Mouse (Mus musculus) layer of hippocampus, adult 9-11 months (tissue): Measurements from ENCODE around the gene Nek6.

Source experiments
- DNase-seq: peaks from one replicate; pipeline ENCODE4 v3.0.0; 2022

The Nek6 gene

DNA sequence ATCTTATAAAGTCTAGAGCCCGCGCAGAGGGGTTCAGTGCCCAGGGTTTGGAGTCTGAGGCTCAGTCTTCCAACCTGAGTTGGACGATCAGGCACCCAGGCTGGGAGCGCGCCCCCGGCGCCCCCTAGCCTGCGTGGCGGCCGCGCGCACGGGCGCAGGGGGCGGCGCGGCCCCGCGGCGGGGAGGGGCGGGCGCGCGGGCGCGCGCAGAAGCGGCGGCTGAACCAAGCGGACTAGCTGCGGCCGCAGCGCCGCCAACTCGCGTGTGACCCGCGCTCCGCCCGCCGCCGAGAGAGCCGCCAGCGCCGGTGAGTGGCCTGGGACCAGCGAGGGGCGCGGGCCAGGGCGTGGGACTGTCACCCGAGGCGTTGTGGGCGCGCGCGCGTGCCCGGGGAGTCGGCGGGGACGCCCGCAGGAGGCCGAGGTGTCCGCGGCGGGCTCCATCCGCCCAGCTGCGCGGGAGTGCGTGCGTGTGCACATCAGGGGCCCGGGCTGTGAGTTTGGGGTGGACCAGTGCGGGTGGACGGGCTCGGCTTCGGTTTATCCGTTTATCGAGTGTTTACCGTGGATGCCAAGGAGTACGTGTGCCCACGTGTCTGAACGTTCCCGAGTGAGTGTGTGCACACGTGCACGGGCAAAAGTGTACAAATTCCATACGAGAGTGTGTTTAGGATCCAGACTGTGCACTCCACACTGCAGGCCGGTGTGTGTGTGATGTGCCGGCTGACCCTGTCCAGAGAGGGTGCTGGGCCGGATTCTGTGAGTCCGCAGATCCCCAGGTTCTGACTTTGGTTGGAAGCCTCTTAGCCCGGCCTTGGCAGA lies at the start of gene Nek6:
Nek6 (plus strand) TSS at position 157 of the 821 bp plus-strand sequence.
- DNase-seq = no peak

DNA sequence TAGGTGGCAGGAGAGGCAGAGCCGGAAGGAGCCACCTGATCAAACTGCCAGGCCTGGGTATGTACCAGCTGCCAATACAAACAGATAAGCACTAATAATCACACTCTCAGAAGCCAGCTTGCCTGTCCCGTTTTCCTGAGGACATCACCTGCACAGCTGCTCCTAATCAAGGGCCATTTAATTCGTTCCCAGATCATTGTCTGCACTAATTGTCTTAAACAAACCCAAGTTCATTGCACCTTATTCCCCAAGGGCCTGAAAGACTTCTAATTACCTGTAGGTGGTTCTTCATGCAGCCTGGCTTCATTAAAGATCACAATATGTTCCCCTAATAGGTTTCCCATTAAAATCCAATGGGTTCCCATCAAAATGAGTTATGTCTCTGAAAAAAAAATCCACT lies 49.1 kb upstream of the Nek6 start:
- no peak for DNase-seq

DNA sequence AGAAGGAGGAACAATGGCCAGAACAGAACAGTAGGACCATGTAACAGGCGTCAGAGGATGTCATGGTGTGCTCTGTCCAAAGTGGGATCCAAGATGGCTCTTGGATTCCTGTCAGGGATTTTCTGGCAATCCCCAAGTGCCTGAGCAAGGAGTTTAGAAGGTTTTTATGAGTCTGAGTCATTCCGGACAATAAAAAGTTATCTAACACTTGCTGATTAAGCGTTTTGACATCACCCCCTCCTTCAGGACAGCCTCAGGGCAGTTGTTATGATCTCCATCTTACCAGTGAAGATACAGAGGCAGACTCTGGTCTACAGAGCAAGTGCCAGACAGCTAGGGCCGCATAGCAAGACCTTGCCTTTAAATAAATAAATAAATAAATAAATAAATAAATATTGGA lies 42.6 kb upstream of the Nek6 start:
- DNase-seq = no peak

DNA sequence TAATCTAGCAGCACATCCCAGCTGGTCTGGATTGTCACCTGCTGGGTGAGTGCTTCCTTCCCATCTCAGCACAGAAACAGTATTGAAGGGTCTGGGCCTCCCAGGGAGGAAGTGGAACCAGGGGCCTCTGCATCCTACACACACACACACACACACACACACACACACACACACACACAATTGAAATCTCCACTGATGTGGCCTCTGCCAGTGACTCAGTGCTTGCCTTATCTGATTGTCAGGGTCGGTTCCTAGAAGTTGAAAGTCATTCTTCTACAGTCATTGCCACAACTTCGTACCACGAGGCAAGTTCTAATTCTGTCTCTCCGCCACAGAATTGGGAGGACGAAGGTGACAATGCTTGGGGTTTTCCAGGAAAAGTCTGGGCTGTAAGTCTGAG lies 39.7 kb upstream of the Nek6 start:
- no peak for DNase-seq

- no peak for DNase-seq
Observed at GRCm38 (mm10) chr2:38472829-38473228, 38.6 kb upstream of the Nek6 start.

GRCm38 (mm10) chr2:38476871-38477496 lies 34.5 kb upstream of the Nek6 start:
- no peak for DNase-seq

DNA sequence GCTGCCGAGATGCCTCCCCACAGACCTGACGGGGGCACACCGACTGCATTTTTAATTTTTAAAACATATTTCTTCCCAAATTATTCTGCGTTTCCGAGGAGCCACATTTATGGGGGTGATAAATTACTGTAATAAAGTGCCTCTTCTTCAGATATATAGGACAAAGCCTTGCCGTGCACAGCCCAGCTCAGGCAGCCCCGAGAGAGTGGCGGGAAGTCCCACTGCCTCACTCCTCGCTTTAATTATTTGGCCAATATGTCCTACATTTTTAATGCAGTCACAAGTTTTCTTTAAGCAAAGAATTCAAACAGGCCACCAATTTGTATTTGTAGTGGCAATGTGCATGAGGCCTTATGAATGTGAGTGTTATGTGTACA lies 34.0 kb upstream of the Nek6 start:
- DNase-seq = no peak

- no peak for DNase-seq
Observed at GRCm38 (mm10) chr2:38478683-38479082, 32.8 kb upstream of the Nek6 start.

DNA sequence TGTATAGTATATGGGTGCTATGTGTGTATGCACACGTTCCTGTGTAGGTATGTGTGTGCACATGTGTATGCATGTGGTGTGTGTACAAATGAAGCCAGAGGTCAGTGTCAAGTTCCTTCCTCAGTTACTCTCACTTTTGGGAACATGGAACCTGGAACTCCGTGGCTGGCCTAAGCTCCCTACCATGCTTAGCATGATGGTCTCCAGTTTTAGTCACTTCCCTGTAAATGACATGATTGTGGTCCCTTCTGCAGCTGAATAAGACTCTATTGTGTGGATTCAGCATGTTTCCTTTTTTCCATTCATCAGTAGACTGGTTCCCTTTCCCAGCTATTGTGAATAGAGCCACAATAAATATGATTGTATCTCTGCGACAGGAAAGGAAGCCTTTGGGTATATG lies 31.9 kb upstream of the Nek6 start:
- no peak for DNase-seq

GRCm38 (mm10) chr2:38481166-38481778 lies 30.2 kb upstream of the Nek6 start:
- DNase-seq = peak; percentile 76

DNA sequence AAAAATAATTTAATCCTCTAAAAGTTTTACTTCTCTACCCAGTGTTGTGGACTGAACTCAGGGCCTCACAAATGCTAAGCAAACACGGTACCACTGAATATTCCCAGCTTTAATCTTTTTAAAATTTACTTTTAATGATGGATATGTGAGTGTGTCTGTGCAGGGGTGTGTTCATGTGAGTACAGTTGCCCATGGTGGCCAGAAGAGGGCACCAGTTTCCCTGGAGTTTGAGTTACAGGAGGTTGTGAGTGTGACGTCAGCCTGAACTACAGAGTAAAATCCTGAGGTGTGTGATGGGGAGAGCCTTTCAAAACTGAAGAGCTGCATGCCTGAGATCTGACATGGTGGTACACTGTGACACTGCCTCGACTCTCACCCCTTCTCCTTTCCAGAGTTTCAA lies 29.3 kb upstream of the Nek6 start:
- no peak for DNase-seq

GRCm38 (mm10) chr2:38483058-38483704 lies 28.3 kb upstream of the Nek6 start:
- peak; percentile 26 for DNase-seq

DNA sequence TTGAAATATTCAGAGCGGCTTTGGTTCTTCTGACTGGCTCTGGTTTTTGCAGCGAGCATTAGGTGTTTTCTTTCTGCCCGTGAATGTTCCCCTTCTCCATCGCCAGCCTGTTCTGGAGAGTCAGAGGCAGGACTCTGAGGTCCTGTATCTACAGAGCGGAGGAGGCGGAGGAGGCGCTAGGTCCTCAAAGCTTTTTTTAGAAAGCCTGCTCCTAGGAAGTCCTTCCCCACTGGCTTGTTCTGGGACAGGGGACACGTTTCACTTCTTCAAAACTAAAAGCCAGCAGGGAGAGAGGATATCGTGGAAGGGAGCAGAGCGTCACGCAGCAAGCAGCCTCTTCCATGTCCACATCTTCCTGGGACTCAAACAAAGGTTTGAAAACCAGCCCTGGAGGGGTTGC lies 26.9 kb upstream of the Nek6 start:
- no peak for DNase-seq

GRCm38 (mm10) chr2:38485409-38485808 lies 26.0 kb upstream of the Nek6 start:
- DNase-seq = no peak

DNA sequence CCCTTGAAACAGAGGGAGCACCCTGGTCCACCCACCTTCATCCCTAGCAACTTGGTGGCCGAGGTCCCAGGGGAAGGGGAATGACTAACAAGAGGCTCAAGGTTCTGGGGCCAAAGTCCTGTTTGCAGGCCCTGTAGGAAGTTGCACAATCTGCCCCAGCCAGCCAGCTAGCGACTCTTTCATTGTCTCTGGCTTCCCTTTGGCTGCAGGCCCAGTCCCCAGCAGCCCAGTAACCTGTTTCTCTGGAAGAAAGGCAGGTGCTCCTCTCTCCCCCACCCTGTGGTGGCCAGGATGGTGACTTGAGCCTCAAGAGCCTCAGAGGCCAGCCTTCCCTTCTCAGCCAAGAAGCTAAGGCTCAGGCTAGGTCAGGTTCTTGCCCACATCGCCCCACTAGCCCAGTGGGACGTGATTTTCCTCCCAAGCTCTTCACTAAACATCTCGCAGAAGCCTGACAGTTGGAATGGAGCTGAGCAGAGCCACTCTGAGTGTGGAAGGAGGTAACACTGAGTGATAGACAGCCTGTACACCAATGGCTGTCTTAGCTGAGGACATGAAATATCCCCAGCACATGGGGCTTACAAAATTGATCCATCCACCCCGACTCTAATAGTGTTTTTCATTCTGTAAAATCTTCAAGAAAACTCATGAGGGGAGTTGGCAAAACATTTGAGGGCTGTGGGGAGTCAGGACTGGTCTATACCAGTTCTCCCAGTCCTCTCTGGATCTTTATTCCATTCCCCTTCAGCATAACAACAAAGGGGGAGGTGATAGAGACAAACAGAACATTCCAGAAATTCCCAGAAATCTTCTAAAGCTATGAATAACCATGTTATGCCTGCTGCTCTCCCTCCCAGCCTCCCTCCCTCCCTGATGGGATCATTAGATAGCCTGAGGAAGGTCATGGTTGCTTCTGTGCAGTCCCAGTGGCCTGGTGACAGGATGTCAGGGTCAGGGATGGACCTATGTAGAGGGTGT lies 25.2 kb upstream of the Nek6 start:
- peak; percentile 79 for DNase-seq

GRCm38 (mm10) chr2:38497594-38497993 lies 13.8 kb upstream of the Nek6 start:
- no peak for DNase-seq

DNA sequence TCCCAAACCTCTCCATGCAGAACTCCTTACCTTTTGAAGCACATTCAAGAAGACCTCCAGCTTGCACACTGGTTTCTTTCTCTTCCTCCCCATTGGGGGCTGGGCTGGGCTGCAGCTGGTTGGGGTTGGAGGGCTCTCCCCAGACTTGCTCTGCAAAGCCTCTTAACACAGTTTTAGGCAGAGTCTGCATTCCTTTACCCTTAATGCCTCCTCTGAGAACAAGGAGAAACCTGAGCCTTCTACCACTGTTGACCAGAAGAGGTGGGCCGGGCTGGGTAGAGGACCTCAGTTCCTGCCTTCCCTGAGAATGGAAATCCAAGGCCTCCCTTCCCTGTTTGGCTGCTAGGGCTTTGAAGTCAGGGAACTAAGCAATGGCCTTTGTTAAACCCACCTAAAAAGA lies 9.8 kb upstream of the Nek6 start:
- DNase-seq = no peak

DNA sequence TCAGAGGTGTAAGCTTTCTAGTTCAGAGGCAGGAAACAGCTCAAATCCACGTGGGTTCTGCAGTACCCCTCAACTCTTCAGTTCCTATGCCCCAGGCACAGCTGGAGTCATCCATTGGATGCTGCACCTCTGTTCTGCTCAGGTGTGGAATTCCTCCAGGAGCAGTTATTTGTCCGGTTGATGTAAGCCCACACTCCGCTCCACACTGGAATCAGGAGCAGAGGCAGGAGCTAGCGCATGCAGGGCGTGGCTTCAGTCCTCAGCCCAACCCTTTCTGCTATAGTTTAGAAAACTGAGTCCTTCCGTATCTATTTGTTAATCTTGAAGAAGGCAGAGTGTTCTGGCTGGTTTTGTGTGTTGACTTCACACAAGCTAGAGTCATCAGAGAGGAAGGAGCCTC lies 9.3 kb upstream of the Nek6 start:
- no peak for DNase-seq

GRCm38 (mm10) chr2:38502747-38503146 lies 8.7 kb upstream of the Nek6 start:
- no peak for DNase-seq

DNA sequence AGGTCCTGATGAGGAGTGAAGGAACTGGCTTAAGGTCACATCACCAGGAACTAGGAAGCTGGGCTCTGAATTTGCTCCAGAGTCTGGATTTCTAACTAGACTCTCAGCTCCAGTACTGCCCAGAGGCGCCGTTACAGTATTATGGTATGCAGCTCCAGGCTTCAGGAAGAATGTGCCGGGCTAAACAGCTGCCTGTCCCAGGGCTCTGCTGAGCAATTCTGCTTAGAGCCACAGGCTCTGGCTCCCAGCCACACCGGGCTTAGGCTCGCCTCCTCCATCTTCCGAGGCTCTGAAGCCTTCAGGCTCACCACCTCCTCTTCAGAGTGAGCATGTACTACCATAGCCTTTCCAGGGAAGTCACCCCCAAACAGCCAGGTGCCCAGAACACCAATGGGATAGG lies 7.1 kb upstream of the Nek6 start:
- no peak for DNase-seq

GRCm38 (mm10) chr2:38507181-38507580 lies 4.3 kb upstream of the Nek6 start:
- DNase-seq = no peak

DNA sequence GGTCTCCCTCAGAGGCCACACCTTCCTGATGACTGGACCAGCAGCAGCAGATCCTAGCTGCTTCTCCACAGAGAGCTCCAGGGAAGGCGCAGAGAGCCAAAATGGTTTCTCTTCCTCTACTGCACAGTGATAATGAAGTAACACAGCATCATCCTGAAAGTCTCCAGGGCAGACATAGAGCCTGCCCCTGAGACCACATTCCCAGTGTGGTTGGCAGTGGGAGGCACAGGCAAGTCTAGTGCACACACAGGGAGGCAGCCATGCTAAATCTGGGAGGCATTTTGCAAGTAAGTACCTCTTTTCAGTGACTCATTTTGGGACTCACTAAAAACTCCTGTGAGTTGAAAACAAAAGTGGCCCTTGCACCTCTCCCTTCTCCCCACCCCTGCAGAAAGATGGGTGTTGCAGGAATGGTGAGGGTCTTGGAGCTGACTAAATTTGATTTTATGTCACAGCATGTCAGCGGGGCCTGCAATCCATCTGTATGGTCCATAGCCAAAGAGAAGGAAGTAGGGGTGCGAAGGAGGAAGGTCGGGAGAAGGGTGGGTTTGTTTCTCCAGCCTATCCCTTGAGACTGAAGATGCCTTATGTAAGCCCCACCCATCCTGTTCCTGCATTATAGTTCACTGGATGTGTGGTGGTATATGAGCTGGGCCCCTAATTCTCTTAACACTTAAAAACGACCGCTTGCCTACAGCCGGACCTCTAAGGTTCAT lies 2.3 kb upstream of the Nek6 start:
- DNase-seq = no peak
